Mouse (Mus musculus): ENCODE measurements around the gene Cnbd2.
A peak's percentile ranks its signal among the peaks of the same experiment; 100 is the strongest.

DNA sequence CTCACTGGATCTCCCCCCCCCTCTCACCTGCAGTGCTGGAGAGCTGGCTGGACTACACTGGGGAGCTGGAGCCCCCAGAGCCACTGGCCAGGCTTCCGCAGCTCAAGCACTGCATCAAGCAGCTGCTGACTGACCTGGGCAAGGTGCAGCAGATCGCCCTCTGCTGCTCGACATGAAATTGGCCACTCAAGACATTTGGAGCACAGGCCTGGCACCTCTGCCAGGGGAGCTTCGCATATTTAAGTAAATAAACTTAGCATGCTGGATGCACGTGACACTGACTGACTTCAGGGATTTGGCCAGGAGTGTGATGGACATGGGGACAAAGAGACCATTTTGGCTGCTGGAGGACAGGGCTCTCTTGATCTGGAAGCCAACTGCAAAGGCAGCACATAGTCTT lies 4.8 kb upstream of the Cnbd2 start:
- TF ChIP-seq EP300 (IDR thresholded peaks at IDR 0.05; ENCODE audit: insufficient read depth, low read depth, low read length): no peak
- no peak for TF ChIP-seq POLR2A (IDR thresholded peaks at IDR 0.05; ENCODE audit: insufficient read depth, low read length)
- TF ChIP-seq CTCF (IDR thresholded peaks at IDR 0.05; ENCODE audit: low read depth, low read length): peak; percentile 72

Measured in ES-Bruce4 (cell line).